Mouse (Mus musculus) right cerebral cortex, adult 18-20 months (tissue): ENCODE data around the gene Lmo7.

ENCODE experiments used
- DNase-seq: peaks from one replicate; pipeline ENCODE4 v3.0.0; 2022; ENCODE audit warnings: mixed read lengths

Gene Lmo7

DNA sequence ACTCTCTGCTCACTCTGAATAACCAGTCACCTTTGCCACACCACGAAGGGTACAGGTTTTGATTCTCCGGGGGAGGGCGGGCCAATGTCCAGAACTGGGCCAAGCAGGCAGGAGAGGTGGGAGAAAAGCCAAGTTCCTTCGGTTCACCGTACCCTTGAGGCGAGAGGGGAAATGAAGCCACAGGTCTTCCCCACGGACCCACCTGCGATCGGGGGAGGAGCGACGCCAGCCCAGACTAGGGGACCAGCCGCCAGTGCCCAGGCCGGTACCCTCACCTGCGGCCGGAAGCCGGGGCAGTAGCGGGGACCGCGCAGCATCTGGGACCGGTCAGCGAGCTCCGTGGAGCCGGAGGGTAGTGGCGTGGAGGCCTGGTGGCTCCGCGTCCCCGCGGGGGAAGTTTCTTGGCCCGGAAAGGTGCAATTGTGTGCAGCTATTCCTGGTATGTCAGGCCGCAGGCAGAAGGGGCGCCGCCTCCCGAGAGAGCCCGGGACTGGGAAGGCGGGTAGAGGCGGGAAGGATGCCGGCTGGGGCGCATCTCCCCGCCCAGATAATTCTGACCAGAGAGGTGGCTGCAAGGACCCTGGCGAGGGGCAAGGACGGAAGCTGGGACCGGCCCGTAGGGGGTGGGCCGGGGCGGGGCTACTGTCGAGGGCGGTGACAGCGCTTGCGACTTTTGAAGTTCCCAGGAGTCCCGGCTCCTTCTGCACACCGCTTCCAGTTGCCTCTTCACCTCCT, at the start of gene Lmo7, which contains the start of gene Gm9922:
Gene Lmo7, plus strand, starts transcription at position 721 of the 735 bp plus-strand sequence.
Gene Gm9922, minus strand, starts transcription at position 578 of the 735 bp plus-strand sequence.
- DNase-seq = peak; percentile 5

DNA sequence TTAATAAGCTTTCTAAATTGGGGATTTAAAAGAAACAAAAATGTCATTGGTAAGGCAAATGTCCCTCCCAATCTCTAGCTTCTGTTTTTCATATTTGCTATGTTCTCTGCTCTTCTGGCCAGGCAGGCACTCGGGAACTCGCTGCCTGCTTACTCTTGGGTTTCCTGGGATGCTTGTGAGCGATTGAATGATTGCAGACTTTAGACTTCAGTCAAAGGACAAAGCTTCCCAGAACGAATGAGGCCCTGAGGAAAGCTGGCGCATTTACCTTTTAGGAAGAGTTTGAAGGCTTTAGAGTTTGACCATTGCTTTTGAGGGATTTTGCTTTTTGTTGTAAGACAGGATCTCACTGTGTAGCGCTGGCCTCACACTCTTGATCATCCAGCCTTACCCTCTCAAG, 42.1 kb upstream of the Lmo7 start:
- no peak for DNase-seq

DNA sequence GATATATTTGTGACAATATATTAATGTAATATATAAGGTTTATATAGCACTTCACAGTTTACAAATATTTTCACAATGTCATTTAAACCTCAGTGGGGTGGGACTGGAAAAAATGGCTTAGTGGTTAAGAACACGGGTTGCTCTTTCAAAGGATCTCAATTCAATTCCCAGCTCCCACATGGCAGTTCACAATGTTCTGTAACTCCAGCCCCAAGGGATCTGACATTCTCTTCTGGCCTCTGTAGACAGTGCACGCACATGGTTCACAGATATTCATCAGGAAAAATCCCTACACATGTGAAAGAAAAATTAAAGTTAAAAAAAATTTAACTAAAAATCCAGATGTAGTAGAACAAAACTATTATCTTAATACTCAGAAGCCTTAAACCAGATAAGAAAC, 41.4 kb upstream of the Lmo7 start:
- DNase-seq = no peak

DNA sequence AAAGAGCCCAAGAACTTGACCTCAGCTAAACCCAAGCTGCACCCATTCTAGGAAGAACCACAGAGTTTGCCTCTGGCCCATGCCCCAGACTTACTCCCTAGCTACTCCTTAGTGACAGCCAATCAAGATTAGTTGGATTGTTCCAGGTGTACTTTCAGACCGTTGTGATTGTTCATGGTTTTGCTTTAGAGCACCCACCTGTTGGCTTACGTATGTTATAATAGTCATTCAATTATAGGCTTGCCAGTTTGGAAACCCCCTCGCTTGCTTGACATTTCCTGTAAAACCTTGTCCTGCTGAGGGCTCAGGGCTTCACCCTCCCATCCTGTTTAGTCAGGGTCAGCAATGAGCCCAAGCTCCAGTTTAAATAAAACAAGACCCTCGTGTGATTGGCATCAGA, 25.3 kb upstream of the Lmo7 start:
- DNase-seq = no peak

DNA sequence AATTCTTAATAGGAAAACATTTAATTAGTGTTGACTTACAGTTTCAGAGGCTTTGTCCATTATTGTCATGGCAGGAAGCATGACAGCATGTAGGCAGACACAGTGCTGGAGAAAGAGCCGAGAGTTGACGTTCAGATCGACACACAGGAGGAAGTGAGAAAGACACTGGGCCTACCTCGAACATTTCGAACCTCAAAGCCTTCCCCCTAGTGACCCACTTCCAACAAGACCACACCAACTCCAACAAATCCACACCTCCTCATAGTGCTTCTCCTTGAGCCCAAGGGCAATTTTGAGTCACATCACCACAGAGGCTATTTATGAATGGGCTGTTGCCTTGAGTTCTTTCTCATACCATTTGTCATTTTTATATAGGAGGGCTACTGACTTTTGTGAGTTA, 22.7 kb upstream of the Lmo7 start:
- DNase-seq = no peak

DNA sequence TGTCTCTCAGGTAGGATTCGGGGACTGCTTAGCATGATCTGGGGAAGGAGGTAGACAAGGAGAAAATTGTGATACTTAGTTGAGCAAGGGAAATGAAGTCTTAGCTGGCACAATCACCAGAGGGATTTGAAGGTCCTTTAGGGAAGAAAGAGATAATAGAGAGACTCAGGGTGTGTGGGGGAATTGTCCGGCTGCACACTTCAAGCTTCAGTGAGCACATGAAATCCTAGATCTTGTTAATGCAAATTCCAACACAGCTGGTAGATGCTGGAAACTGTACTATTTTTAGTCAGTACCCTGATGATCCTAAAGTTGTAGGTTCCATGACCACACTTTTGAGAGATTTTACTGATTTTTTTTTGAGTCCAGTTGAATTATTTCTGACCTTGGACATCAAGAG, 15.3 kb upstream of the Lmo7 start:
- no peak for DNase-seq

DNA sequence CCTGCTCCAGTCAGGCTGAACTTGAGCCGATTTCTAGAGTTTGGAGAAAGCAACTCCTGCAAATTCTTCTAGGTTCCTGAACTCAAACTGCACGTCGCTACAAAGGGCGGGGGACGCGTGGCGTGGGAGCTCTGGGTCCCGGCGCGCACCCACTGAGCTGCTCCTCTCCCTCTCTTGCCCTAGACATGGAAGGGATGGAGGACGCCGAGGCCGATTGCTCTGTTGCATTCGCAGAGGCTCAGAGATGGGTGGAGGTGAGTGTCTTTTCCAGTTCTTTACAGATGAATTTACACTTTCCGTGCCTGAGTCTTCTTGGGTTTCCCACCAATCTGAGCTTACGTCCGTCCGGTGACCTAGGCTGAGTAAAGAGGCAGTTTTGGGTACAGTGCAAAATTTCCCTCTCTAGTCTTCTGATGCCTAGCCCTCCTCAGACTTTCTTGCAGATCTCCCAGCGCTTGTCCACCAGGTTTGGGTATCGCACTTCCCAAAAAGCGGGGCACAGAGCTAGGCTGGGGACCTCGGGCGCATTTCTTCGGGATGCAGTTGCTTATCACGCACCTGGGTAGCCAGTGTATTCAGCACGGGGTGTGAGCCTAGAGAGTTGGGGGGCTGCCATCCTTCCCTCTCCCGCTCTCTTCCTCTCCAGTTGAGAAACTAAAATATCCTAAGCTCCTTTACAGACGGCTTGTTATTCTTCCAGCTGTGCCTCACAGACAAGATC, 375 bp downstream of the Lmo7 start:
- no peak for DNase-seq

DNA sequence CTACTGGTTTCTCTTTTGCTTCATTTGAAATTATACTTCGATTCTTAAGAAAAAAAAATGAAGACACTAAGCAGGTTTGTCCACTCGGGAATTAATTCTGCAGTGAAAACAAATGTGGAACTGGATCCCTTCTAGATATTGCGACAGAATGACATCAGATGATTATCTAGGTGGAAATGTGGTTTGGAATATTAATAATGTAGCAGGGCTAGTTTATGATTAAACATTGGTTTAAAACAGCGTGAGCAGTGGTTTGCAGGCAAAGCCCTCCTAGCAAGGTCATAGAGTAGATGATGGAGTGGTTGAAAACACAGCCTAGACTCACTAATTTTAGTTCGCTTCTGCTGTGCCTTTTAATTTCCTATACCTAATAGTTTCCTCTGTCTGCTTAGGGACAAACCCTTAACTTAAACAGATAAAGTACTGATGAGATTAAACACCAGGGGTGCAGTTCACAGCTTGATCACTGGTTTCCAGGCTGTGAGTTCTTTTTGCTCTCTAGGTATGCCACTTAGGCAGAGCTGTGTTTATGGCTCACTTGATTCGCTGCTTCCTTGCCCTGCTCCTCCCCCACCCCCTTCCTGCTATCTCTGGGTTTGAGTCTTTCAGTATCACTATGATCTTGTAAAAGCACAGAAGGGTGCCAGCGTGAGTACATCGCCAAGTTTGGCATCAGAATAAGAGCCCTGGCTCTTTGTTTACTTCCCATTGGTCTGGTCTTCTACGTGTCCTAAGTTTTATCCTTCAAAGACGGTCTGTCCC, 4.0 kb downstream of the Lmo7 start:
- no peak for DNase-seq

DNA sequence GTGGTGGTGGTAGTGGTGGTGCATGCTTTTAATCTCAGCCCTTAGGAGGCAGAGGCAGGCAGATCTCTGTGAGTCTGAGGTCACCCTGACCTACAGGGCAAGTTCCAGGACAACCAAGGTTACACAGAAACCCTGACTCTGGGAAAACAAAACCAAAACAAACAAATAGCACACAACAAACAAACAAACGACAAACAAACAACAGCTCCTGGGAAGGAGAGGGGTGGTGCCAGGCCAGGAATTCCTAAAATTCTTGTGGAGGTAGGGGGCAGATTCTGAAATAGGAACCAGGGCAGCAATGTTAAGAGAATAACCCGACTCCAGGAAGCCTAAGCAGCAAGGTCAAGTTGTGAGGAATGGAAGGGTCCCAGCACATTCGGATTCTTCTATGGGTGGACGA, 7.7 kb downstream of the Lmo7 start:
- DNase-seq = no peak

DNA sequence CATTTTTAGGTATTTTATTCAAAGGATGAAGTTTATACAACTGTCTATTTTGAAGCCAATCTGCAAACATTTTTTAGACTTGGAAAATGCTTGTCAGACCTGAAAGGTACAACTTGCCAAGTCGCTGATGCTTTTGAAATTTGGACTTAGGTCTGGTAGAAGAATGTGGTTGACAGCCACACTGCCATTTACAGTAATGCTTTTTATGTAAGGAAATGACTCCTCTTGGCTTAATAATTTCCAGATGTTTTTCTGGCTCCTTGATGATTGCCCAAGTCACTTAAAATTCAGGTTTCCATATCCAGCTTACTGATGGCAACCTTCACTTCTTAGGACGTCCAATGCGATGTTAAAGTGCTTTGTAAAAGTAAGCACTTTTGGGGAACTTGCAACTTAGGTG, 16.9 kb downstream of the Lmo7 start:
- no peak for DNase-seq

DNA sequence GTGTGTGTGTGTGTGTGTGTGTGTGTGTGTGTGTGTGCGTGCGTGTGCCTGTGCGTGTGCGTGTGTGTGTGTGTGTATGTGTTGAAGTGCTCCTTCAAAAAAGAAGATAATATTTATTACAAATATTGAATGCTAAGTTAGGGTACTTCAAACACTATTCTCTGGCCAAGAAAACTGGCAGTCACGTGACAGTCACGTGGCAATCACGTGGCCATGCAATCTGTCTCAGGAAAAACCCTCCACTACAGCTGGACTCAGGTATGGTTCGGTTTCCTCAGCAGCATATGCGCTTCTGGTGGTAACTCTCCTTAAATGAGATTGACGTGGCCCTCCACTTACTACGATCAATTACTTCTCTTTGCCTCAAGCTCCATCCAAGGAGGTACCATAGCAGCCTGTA, 18.1 kb downstream of the Lmo7 start:
- no peak for DNase-seq

DNA sequence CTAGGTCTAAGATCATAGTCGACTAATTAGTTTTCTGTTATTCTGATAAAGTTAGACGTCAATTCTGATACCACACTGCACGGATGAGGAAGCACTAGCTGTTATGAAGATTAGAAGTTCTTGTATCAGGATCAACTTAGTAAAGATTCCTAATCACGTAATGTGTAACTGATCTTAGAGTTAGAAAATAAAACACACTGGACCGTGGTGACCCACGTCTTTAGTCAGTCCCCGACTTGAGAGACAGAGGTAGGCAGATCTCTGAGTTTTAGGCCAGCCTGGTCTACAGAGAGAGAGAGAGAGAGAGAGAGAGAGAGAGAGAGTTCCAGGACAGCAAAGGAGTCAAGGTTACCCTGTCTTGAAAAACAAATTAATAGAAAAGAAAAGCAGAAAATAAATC, 18.7 kb downstream of the Lmo7 start:
- DNase-seq = no peak

DNA sequence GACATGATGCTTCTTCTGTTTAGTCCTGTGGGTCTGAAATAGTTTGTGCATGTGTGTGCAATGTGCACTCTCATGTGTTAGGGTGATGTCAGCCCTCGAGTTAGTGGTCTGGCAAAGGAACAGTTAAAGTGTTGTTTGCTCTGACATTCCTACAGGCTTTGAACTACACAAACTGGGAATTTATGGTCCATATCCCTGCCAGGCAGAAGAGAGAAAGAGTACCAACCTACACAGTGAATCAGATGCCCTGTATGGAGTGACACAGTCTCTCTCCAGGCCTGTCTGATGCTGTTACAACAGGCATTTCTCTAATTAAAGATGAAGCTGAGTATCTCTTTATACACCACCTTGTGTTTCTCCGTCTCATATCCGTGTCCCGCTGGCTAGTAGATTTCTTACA, 21.2 kb downstream of the Lmo7 start:
- no peak for DNase-seq

DNA sequence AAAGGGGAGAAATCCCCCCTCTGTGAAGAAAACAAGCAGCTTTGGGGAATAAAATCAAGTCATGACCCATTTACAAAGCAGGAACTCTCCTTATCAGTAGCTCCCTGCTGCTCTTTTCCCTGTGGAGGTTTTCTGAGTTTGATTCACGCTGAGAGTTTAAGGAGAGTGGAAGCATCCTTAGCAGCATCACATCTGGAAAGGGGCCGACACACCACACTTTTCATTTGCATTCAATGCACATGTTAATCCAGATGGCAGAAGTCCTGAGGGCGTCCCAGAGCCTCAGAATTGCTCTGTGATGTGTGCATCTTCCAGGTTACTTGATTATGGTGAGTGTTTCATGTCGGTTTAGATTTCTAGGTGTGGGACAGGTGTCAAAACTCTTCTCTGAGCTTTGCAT, 25.7 kb downstream of the Lmo7 start:
- no peak for DNase-seq

DNA sequence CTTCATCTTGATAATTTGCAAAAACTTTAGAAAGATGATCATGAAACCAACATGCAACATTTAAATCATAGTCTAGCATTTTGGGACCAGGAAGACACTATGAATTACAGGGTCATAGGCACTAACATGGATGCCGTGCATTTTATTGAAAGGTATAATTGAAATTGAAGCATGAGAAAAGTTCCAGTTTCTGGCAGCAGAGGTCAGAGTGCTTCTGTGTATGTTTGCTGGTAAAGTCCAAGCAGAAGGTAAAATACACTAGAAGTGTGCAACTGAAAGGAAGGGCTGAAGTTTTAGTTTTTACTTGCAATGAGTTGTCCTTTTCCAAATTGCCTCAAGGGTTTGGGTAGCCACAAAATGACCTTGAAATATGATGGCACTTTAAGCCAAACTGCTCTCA, 32.5 kb downstream of the Lmo7 start:
- no peak for DNase-seq

DNA sequence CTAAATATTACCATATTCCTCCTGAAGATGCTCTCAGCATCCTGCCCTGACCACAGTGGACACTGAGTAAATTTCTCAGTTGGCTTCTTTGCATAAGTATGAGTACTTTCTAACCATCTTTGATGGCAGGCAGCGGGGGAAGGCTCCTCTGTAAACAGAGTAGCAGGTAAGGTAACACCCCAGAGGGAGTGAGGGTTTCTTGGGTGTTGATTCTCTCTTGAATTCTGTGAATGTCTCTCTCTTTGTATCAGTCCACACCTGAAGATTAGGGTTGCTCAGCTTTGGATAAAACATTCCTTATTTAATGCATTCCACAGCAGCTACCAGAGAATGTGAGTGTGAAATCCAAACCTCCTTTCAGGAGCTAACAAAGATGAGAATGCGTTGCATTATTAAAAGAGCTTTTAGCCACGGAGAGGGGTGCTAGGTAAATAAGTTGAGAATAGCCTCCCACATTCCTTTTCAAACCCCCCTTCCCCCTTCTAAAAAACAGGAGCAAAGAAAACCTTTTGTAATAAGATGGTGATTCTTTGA, 34.1 kb downstream of the Lmo7 start:
- no peak for DNase-seq

DNA sequence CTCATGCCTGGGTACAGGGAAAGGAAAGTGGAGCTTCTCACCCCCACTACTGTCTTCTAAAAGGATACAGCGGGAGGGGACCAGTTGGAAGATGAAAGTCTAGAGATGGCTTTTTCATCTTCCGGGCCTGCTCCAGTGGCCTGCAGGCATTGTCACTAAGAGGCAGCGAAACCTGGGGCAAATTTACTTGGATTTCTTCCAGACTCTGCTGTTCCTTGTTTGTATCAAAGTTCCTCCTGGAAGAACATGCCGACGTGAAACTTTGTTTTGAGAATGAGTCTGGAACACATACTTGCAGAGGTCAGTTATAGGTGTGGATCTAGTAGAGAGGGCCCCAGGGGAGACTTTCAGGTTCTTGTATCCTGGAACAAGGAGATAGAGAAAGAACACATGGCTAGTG, 41.6 kb downstream of the Lmo7 start:
- DNase-seq = no peak

DNA sequence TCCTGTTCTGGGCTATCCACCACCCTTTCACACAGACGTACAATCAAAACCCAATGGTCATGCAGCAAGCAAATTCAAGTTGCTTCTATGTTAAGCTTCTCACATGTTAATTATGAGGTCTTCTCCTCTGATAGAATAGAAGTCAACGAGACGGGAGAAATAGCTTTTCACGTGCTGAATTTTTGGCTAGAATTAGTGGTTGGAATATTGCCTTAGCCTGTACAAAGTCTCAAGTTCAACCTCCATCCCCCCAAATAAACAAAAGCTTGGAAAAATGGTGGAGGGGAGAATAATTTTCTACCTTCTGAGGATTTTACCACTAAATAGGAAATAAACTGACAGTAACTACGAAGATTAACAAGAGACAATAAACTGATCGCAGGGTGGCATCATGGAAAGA, 42.0 kb downstream of the Lmo7 start:
- no peak for DNase-seq

DNA sequence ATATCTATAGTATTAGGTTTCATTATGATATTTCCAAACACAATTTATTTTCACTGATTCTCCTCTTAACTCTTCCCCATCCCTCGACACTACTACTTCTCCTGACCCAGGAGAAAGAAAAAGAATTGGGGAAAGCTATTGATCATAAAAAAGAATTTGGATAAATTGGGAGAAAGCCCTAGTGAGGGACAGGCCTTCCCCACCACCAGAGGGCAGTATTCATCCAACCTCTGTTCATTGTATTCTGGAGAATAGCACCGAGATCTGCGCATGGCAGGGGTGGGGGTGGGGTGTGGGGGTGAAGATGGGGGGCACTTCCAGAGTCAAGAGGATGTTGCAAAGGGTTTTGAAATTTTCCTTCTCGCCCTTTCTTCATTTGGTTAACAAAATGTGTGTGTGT, 44.9 kb downstream of the Lmo7 start:
- peak; percentile 12 for DNase-seq

DNA sequence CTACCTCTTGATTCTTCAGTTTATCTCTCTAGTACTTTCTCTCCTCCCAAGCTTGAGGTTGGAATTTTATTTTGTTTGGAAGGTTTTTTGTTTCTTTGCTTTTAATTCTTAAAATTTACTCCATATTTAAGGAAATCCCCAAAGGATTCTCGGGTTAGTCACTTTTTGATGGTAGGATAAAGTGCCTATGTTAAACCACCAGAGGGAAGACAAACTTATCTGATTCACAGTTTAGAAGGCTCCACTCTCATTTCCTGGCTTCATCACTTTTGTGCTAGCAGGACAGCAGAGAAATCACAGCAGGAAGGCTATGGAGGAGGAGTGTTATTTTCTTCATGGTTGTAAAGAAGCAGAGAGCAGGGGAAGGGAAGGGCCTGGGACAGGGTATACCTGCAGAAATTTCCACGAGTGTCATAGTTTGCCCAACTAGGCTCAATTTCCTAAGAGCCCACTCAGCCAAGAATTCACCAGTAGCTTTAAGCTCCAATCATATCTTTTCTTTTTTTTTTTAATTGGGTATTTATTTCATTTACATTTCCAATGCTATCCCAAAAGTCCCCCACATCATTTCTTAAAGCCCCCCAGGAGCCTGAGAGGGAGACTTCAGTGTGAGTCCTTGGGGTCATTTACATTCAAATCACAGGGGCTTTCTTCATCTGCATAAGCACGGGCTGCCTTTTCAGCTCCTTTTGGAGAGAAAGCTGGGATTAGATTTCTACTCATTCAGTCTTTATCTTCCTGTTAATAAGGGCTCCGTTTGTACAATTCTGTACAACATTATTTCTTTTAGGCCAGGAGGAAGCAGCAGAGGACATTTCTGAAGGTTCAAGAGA, 46.8 kb downstream of the Lmo7 start:
- DNase-seq = no peak

DNA sequence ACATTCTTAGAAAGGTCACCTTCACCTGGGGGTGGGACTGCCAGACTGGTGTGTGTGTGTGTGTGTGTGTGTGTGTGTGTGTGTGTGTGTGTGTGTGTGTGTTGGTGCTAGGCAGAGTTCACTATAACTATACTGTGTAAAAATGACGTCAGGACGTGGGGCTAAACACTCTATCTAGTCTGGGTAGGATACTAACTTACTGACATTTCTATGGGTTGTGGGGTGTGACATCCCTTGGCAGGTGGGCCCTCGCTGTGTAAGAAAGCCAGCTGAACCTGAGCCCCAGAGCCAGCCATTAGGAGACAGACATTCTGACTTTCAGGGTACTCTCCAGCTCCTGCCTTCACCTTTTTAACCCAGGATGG, 47.4 kb downstream of the Lmo7 start:
- no peak for DNase-seq

DNA sequence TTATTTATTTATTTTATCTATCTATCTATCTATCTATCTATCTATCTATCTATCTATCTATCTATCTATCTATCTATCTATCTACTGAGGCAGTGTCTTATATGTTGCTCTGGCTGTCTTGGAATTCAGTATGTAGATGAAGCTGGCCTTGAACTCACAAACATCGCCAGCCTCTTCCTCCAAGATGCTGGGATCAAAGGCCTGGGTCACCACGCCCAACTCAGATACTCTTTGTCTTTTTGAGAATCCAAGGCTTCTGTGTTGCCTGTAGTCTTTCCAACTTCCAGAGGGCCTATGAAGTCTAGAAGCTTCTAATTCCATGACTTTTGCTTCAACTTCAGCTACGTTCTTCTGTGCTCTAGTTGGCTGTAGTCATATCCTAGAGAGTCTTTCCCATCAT, 48.7 kb downstream of the Lmo7 start:
- DNase-seq = no peak

DNA sequence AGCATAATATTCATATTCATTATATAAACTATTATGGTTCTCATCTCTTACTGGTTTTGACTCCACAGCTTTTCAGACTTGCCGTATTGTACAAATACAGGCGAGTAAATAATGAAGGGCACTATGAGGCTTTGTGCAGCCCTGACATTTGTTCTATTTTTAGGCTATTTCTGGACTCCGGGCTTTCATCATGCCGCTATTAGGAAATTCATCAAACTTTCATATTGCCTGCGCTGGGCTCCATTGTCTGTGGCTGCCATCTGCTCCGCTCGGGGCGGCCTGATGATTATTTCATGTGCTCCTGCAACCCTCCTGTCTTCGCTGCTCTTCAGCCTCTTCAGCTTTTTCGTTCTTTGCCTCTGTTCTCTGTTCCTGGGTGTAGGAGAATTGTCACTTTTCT, 50.3 kb downstream of the Lmo7 start:
- DNase-seq = no peak
